Mouse (Mus musculus) liver, embryonic 11.5 days (tissue): ENCODE results near the gene Synrg. TPM values are rescaled to one million over a fixed set of nuclear protein-coding genes. Genes with fewer than 3 reads are reported as not detected.

Source experiments
- ATAC-seq: fragments of 200-750 bp; cut with Nextera tagmentation; replicated peaks from 2 replicates; pipeline ENCODE4 v1.8.0; 2017; ENCODE audit warnings: moderate number of reproducible peaks, mild to moderate bottlenecking, moderate TSS enrichment, moderate library complexity; ENCODE audit not compliant: low FRiP score
- DNase-seq: peaks from one replicate; pipeline ENCODE4 v3.0.0-alpha.2; 2017; ENCODE audit warnings: low spot score
- H3K27ac ChIP-seq: fragments of 300-500 bp; sonication (generic); 2 replicates; pipeline ENCODE4 v1.5.1; 2014; ENCODE audit warnings: mild to moderate bottlenecking, low read depth, low read length, control low read depth
- H3K27me3 ChIP-seq: fragments of 300-500 bp; sonication (generic); replicated peaks from 2 replicates; pipeline ENCODE4 v1.6.1; 2014; ENCODE audit warnings: low read length, mixed read lengths; ENCODE audit not compliant: control insufficient read depth, insufficient read depth
- H3K36me3 ChIP-seq: fragments of 300-500 bp; sonication (generic); 2 replicates; pipeline ENCODE4 v1.6.1; 2014; ENCODE audit warnings: mild to moderate bottlenecking, low read length, moderate library complexity, mixed read lengths; ENCODE audit not compliant: control insufficient read depth, insufficient read depth
- H3K4me1 ChIP-seq: fragments of 300-500 bp; sonication (generic); replicated peaks from 2 replicates; pipeline ENCODE4 v1.6.1; 2014; ENCODE audit warnings: low read length, mixed read lengths; ENCODE audit not compliant: control insufficient read depth, insufficient read depth
- H3K4me2 ChIP-seq: fragments of 300-500 bp; sonication (generic); 2 replicates; pipeline ENCODE4 v1.6.1; 2014; ENCODE audit warnings: mild to moderate bottlenecking, control low read depth, moderate library complexity
- H3K4me3 ChIP-seq: fragments of 300-500 bp; sonication (generic); 2 replicates; pipeline ENCODE4 v1.5.1; 2014; ENCODE audit warnings: low read depth, low read length, control low read depth
- H3K9ac ChIP-seq: fragments of 300-500 bp; sonication (generic); 2 replicates; pipeline ENCODE4 v1.6.1; 2014; ENCODE audit warnings: low read depth, low read length, control low read depth
- H3K9me3 ChIP-seq: fragments of 300-500 bp; sonication (generic); 2 replicates; pipeline ENCODE4 v1.6.1; 2016; ENCODE audit warnings: low read length, inconsistent platforms, mixed read lengths; ENCODE audit not compliant: control insufficient read depth
- WGBS: fragments of 180-500 bp; shearing (Covaris S2); extraction: QIAGEN DNeasy Blood & Tissue Kit; methylation state at CpG from one replicate; pipeline ENCODE4 v1.1.7; 2014; 5-methylcytosine and 5-hydroxymethylcytosine counted together
- polyA plus RNA-seq: library from polyadenylated mRNA; unstranded; fragments of >200 nt; fragmentation: Nextera tagmentation; extraction: Ambion mirVana; gene quantifications from 2 replicates; pipeline ENCODE4 v1.2.1, GENCODE M21; 2014

Synrg gene
- polyA plus RNA-seq, 1 experiment from 2014 or later: 9.0 TPM

- H3K4me1 ChIP-seq: peaks cover 5% of the 10 kb centered on the region; the same call in 1 of the 2 replicates
- H3K4me2 ChIP-seq: peak overlapping the region; percentile 80
- H3K36me3 ChIP-seq: no peaks in the 10 kb centered on the region
- H3K4me3 ChIP-seq: peak overlapping the region; percentile 65
- H3K9ac ChIP-seq: peak overlapping the region; percentile 47
- DNase-seq (peak; percentile 65), ATAC-seq (peak; percentile 51)
- no peaks in the 10 kb centered on the region for H3K9me3 ChIP-seq
- H3K27me3 ChIP-seq: peaks cover 45% of the 10 kb centered on the region
- WGBS: 2% methylated on average over 62 of the region's 63 CpGs
- no peak overlapping the region for H3K27ac ChIP-seq
These were observed 104.2 kb downstream of the Synrg start for GRCm38 (mm10) chr11:84068191-84069033.

- H3K4me3 ChIP-seq: peak within 1 kb of the TSS; percentile 65
- 8% methylated on average over 11 of the region's 11 CpGs for WGBS
- H3K9me3 ChIP-seq: no peaks in the 10 kb centered on the region
- H3K4me1 ChIP-seq: peaks cover 5% of the 10 kb centered on the region; the same call in 1 of the 2 replicates
- H3K36me3 ChIP-seq: no peaks in the 10 kb centered on the region
- H3K27me3 ChIP-seq: peaks cover 45% of the 10 kb centered on the region
- no peak within 1 kb of the TSS for H3K27ac ChIP-seq
- peak within 1 kb of the TSS; percentile 47 for H3K9ac ChIP-seq
- no peak for ATAC-seq
- H3K4me2 ChIP-seq: peak within 1 kb of the TSS; percentile 80
- no peak for DNase-seq
These were observed 104.8 kb downstream of the Synrg start, which contains the start of gene Dusp14 for GRCm38 (mm10) chr11:84069034-84069370. Gene Dusp14, minus strand, starts transcription at chr11:84069261.

GRCm38 (mm10) chr11:84072904-84073651 lies 108.8 kb downstream of the Synrg start:
- no peaks in the 10 kb centered on the region for H3K4me1 ChIP-seq
- no peak for DNase-seq
- ATAC-seq: no peak
- H3K36me3 ChIP-seq: no peaks in the 10 kb centered on the region
- peaks cover 16% of the 10 kb centered on the region for H3K27me3 ChIP-seq
- H3K4me3 ChIP-seq: no peak overlapping the region
- no peak overlapping the region for H3K27ac ChIP-seq
- WGBS: 53% methylated on average over 9 of the region's 9 CpGs
- H3K4me2 ChIP-seq: no peak overlapping the region
- no peak overlapping the region for H3K9ac ChIP-seq
- H3K9me3 ChIP-seq: no peaks in the 10 kb centered on the region

- WGBS: 79% methylated on average over 7 of the region's 7 CpGs
- H3K4me3 ChIP-seq: no peak overlapping the region
- peaks cover 6% of the 10 kb centered on the region for H3K27me3 ChIP-seq
- H3K4me2 ChIP-seq: no peak overlapping the region
- DNase-seq: no peak
- no peak overlapping the region for H3K27ac ChIP-seq
- ATAC-seq: no peak
- no peaks in the 10 kb centered on the region for H3K4me1 ChIP-seq
- H3K9ac ChIP-seq: no peak overlapping the region
- H3K36me3 ChIP-seq: peaks cover 5% of the 10 kb centered on the region
- H3K9me3 ChIP-seq: no peaks in the 10 kb centered on the region
These were observed 109.9 kb downstream of the Synrg start for GRCm38 (mm10) chr11:84073816-84074764.

GRCm38 (mm10) chr11:84077008-84077407 lies 112.8 kb downstream of the Synrg start:
- Histone ChIP-seq H3K4me2 (no peak overlapping the region), H3K9ac (no peak overlapping the region), H3K9me3 (no peaks in the 10 kb centered on the region), H3K4me3 (no peak overlapping the region), H3K4me1 (no peaks in the 10 kb centered on the region), H3K27me3 (no peaks in the 10 kb centered on the region), H3K36me3 (peaks cover 13% of the 10 kb centered on the region), H3K27ac (no peak overlapping the region)
- 68% methylated on average over 2 of the region's 2 CpGs for WGBS
- ATAC-seq (no peak), DNase-seq (no peak)

- H3K9ac ChIP-seq: no peak overlapping the region
- DNase-seq (no peak), ATAC-seq (no peak)
- 90% methylated on average over 9 of the region's 9 CpGs for WGBS
- H3K9me3 ChIP-seq: no peaks in the 10 kb centered on the region
- H3K4me2 ChIP-seq: no peak overlapping the region
- H3K27me3 ChIP-seq: no peaks in the 10 kb centered on the region
- no peaks in the 10 kb centered on the region for H3K4me1 ChIP-seq
- no peak overlapping the region for H3K27ac ChIP-seq
- H3K36me3 ChIP-seq: peaks cover 15% of the 10 kb centered on the region
- H3K4me3 ChIP-seq: no peak overlapping the region
These were observed 114.4 kb downstream of the Synrg start for GRCm38 (mm10) chr11:84078601-84079000.

- Histone ChIP-seq H3K9ac (no peak overlapping the region), H3K9me3 (no peaks in the 10 kb centered on the region), H3K36me3 (peaks cover 15% of the 10 kb centered on the region), H3K4me1 (no peaks in the 10 kb centered on the region), H3K4me3 (no peak overlapping the region), H3K27me3 (no peaks in the 10 kb centered on the region), H3K27ac (no peak overlapping the region), H3K4me2 (no peak overlapping the region)
- WGBS: 91% methylated on average over 11 of the region's 11 CpGs
- DNase-seq: no peak
- no peak for ATAC-seq
These were observed 115.1 kb downstream of the Synrg start for GRCm38 (mm10) chr11:84079361-84079760.

GRCm38 (mm10) chr11:84079887-84080286 lies 115.7 kb downstream of the Synrg start:
- peaks cover 15% of the 10 kb centered on the region for H3K36me3 ChIP-seq
- H3K9ac ChIP-seq: no peak overlapping the region
- ATAC-seq (no peak), DNase-seq (no peak)
- H3K4me3 ChIP-seq: no peak overlapping the region
- H3K27ac ChIP-seq: no peak overlapping the region
- no peak overlapping the region for H3K4me2 ChIP-seq
- H3K9me3 ChIP-seq: no peaks in the 10 kb centered on the region
- no peaks in the 10 kb centered on the region for H3K4me1 ChIP-seq
- no peaks in the 10 kb centered on the region for H3K27me3 ChIP-seq
- 81% methylated on average over 4 of the region's 4 CpGs for WGBS
